Comparison of ENCODE assay signal across 25 mouse cellular contexts in genomic region chr2:166116704-166117103, GRCm38 (mm10). TPM values are rescaled to one million over a fixed set of nuclear protein-coding genes. Genes with fewer than 3 reads are reported as not detected.
DNase-seq lines count a peak whose midpoint lies in the region; ATAC-seq and TF ChIP-seq lines count a peak whose summit lies in the region.
"Had no signal": no experiment of that assay in that cellular context is flagged by ENCODE, and none has a peak within 500 bp of the region (broad histone marks: within the 10 kb centered on the region; RNA-seq: fewer than 3 reads in every experiment).

No protein-coding gene starts in this region.

- TF ChIP-seq CTCF in gastrocnemius, adult 2 months (IDR thresholded peaks at IDR 0.05), result no peak

- intact Hi-C loops in gastrocnemius, adult 2 months (cut with DNase I), result no loop called here

- no peak for DNase-seq in gastrocnemius, adult 2 months
- DNase-seq in gastrocnemius, postnatal 10 days, result no peak
- DNase-seq in kidney, postnatal 10 days, result no peak
- no peak for DNase-seq in urinary bladder, adult 18-20 months (ENCODE audit: low spot score in 2 of 2)
- no peak for DNase-seq in yolk sac, embryonic 10.5 days (ENCODE audit: low spot score)
- DNase-seq: cerebellum, adult 11-12 months; cerebellum, adult 8-10 months; cerebellum, postnatal 10 days; cerebellum, postnatal 36 days; embryo, embryonic 11 days had no signal

- no peak overlapping the region for H3K4me3 ChIP-seq in gastrocnemius, adult 2 months
- H3K4me3 ChIP-seq in kidney, embryonic 14.5 days (ENCODE audit: low read length), result no peak overlapping the region
- H3K4me3 ChIP-seq in megakaryocyte, embryonic 14.5 days (replicated peaks), result peak overlapping the region; percentile 23
- H3K4me3 ChIP-seq: embryonic facial prominence, embryonic 10.5 days; embryonic facial prominence, embryonic 13.5 days; erythroblast, embryonic 14.5 days; forebrain, embryonic 12.5 days; forebrain, embryonic 15.5 days; heart, embryonic 15.5 days had no signal

- no peak overlapping the region for H3K4me2 ChIP-seq in kidney, embryonic 14.5 days (replicated peaks; ENCODE audit: low read depth, low read length)
- H3K4me2 ChIP-seq: embryonic facial prominence, embryonic 13.5 days; forebrain, embryonic 12.5 days; forebrain, embryonic 15.5 days; heart, embryonic 11.5 days; heart, embryonic 15.5 days; hindbrain, embryonic 14.5 days had no signal

- H3K27ac ChIP-seq in gastrocnemius, adult 2 months, result peak overlapping the region; percentile 67
- H3K27ac ChIP-seq in kidney, embryonic 14.5 days (ENCODE audit: low read depth, low read length), result peak overlapping the region; percentile 39; the same call in 1 of the 2 replicates
- H3K27ac ChIP-seq: embryonic facial prominence, embryonic 10.5 days; forebrain, embryonic 12.5 days; forebrain, embryonic 15.5 days; heart, embryonic 15.5 days; hindbrain, embryonic 14.5 days; hindbrain, postnatal 0 days had no signal

- peaks cover 10% of the 10 kb centered on the region; the same call in 1 of the 2 replicates for H3K4me1 ChIP-seq in kidney, embryonic 14.5 days (ENCODE audit: control insufficient read depth, insufficient read depth, low read length)
- H3K4me1 ChIP-seq in megakaryocyte, embryonic 14.5 days, result no peaks in the 10 kb centered on the region
- H3K4me1 ChIP-seq: forebrain, embryonic 15.5 days had no signal

- 97% methylated on average over 16 of the region's 16 CpGs for WGBS in kidney, embryonic 14.5 days

- no peak overlapping the region for H3K9ac ChIP-seq in kidney, embryonic 14.5 days (ENCODE audit: low read depth, low read length)
- H3K9ac ChIP-seq: embryonic facial prominence, embryonic 13.5 days; forebrain, embryonic 12.5 days; forebrain, embryonic 15.5 days; heart, embryonic 15.5 days; hindbrain, embryonic 14.5 days had no signal

- no peak for ATAC-seq in kidney, embryonic 14.5 days (ENCODE audit: low FRiP score, low TSS enrichment)
- ATAC-seq in megakaryocyte, adult 5-6 weeks (ENCODE audit: poor library complexity, severe bottlenecking), result no peak; the same call in 1 of the 2 replicates
- ATAC-seq: forebrain, embryonic 15.5 days; hindbrain, postnatal 0 days; inflammation-experienced regulatory T-cells, adult 6 months had no signal

- H3K9me3 ChIP-seq in kidney, embryonic 14.5 days (ENCODE audit: control insufficient read depth, low read length), result no peaks in the 10 kb centered on the region
- H3K9me3 ChIP-seq in megakaryocyte, embryonic 14.5 days, result no peaks in the 10 kb centered on the region
- H3K9me3 ChIP-seq: embryonic facial prominence, embryonic 13.5 days; forebrain, embryonic 12.5 days; forebrain, embryonic 15.5 days; heart, embryonic 15.5 days had no signal

- peaks cover 10% of the 10 kb centered on the region; the same call in 1 of the 2 replicates for H3K36me3 ChIP-seq in kidney, embryonic 14.5 days (ENCODE audit: control insufficient read depth, insufficient read depth, low read length)
- H3K36me3 ChIP-seq in megakaryocyte, embryonic 14.5 days (replicated peaks; ENCODE audit: low read length), result no peaks in the 10 kb centered on the region
- H3K36me3 ChIP-seq: forebrain, embryonic 15.5 days; G1E had no signal

- H3K27me3 ChIP-seq in kidney, embryonic 14.5 days (ENCODE audit: control insufficient read depth, insufficient read depth, low read length), result no peaks in the 10 kb centered on the region
- peaks cover 57% of the 10 kb centered on the region for H3K27me3 ChIP-seq in megakaryocyte, embryonic 14.5 days (replicated peaks)
- H3K27me3 ChIP-seq: embryonic facial prominence, embryonic 13.5 days; forebrain, embryonic 12.5 days; forebrain, embryonic 15.5 days; heart, embryonic 15.5 days; Patski had no signal

RNA-seq across cellular contexts. Expression of gene Sulf2, which starts 38.8 kb away (rescaled TPM):
- total RNA-seq in gastrocnemius, adult 2 months (2021), result 10 to 100 TPM in 1 of 2 experiments, 1 to 10 TPM in 1; 5.9 to 12.2 TPM
- 10 to 100 TPM; 25.7 to 30.3 TPM for total RNA-seq in gastrocnemius, postnatal 10 days (2021)
- polyA plus RNA-seq in kidney, embryonic 14.5 days (2014; fragmentation: Nextera tagmentation; extraction: Ambion mirVana), result 69.3 and 80.4 TPM in 2 replicates
- 0.41 and 4.8 TPM in 2 replicates for polyA plus RNA-seq in megakaryocyte, embryonic 14.5 days (2012; ENCODE audit: insufficient read depth, low replicate concordance)
- 71.3 and 72.6 TPM in 2 replicates for total RNA-seq in megakaryocyte, adult 5-6 weeks (2015)
- total RNA-seq in megakaryocyte, adult 5-6 weeks (2017), result 47.4 and 51.1 TPM in 2 replicates
- polyA plus RNA-seq: G1E had no signal
